Mouse (Mus musculus) splenic B cell, adult 2 months (primary cell): ENCODE data around the gene Mrgpre.

Experiments
- DNase-seq: peaks from one replicate; pipeline ENCODE4 v3.0.0-alpha.2; 2011; ENCODE audit warnings: low read depth, low spot score
- H3K27me3 ChIP-seq: 2 replicates; pipeline ENCODE4 v1.6.1; 2012; ENCODE audit warnings: mild to moderate bottlenecking, low read length, moderate library complexity, mixed read lengths; ENCODE audit not compliant: control insufficient read depth, poor library complexity, insufficient read depth, severe bottlenecking
- H3K36me3 ChIP-seq: 2 replicates; pipeline ENCODE4 v1.6.1; 2012; ENCODE audit warnings: mild to moderate bottlenecking, low read length, moderate library complexity, mixed read lengths; ENCODE audit not compliant: control insufficient read depth, poor library complexity, insufficient read depth, severe bottlenecking

Gene Mrgpre

DNA sequence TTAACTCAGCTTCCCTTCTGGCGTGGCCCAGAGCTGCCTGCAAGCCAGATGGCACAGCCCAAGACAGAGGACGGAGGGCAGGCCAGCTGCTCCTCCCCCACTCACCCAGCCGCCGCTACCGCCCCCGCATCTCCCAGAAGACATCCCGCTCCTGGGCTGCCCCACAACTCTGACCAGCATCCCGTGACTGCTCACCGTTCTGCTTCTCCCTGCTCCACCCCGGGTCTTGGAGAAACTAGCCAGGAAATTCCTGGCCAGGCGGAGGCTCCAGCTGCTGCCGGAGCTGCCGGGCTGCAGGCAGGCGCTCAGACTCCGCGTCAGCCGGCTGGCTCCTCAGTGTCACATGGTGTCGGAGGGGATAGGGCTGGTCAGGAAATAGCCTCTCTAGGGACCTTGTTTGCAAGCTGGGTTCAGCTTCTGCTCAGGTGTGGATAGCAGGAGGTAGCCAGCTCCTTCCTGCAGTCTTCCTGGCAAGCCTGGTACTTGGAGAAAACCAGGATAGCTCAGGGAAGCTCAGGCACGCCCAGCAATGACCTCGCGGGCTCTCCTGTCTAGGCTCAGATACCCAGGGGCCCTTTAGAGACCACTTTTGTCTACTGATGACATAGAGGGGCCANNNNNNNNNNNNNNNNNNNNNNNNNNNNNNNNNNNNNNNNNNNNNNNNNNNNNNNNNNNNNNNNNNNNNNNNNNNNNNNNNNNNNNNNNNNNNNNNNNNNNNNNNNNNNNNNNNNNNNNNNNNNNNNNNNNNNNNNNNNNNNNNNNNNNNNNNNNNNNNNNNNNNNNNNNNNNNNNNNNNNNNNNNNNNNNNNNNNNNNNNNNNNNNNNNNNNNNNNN, at the start of gene Mrgpre:
Gene Mrgpre, minus strand, starts transcription at position 505 of the 834 bp plus-strand sequence.
- Histone ChIP-seq H3K27me3 (no peaks in the 10 kb centered on the region), H3K36me3 (no peaks in the 10 kb centered on the region)
- peak; percentile 69 for DNase-seq

DNA sequence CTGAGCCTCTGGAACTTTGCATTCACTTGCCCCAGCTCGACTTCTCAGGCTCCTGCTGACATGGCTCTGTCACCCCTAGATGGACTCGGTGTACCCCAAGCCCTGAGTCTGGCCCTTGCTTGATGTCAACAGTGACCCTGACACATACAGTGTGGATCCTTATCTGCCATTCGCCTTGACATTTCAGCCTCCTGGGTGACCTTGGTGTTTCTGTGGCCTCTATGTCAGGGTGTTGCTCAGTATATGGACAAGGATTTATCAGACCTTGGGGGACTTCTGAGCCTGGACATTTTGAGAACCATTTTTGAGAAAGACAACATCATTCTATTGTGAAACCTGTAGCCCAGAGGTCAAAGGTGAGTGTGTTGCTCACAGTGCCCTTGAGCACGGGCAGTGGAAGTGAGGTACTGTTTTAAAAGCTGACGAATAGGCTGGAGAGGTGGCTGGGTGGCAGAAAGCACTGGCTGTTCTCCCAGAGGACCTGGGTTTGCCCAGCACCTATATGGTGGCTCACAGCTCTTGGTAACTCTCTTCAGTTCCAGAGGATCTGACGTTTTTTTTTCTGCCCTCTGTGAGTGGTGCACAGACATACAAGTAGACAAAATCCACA, 49.4 kb upstream of the Mrgpre start:
- DNase-seq: no peak
- Histone ChIP-seq H3K36me3 (0 out of 2 replicates have a peak, but pooled peaks cover 3% of the 10 kb centered on the region), H3K27me3 (no peaks in the 10 kb centered on the region)

GRCm38 (mm10) chr7:143832611-143833010, 48.3 kb upstream of the Mrgpre start:
- Histone ChIP-seq H3K36me3 (no peaks in the 10 kb centered on the region), H3K27me3 (no peaks in the 10 kb centered on the region)
- no peak for DNase-seq

- H3K36me3 ChIP-seq: no peaks in the 10 kb centered on the region
- H3K27me3 ChIP-seq: no peaks in the 10 kb centered on the region
Observed at GRCm38 (mm10) chr7:143832196-143832595, 47.9 kb upstream of the Mrgpre start.

DNA sequence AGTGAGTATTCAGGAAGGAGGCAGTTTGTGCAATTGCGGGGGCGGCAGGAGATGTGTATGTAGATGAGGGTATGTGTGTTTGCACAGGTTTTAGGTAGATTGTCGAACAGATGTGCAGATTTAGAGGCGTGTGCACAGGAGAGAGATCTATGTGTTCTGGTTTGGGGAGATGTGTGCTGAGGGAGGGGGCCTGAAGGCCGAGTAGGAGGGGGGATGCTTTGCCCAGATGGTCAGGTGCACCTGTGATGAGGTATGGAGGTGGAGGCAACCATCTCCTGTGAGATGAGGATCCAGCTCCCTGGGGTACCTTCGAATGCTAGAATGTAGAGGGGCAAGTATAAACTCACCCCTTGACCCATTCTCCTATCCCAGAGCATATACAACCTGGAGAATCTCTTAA, 46.1 kb upstream of the Mrgpre start:
- H3K36me3 ChIP-seq: no peaks in the 10 kb centered on the region
- DNase-seq: no peak
- no peaks in the 10 kb centered on the region; the same call in 1 of the 2 replicates for H3K27me3 ChIP-seq

More at GRCm38 (mm10) chr7:143832196-143832595, 47.9 kb upstream of the Mrgpre start:
- DNase-seq: no peak

- H3K36me3 ChIP-seq: no peaks in the 10 kb centered on the region
- peak; percentile 97 for DNase-seq
- H3K27me3 ChIP-seq: no peaks in the 10 kb centered on the region; the same call in 1 of the 2 replicates
Observed at GRCm38 (mm10) chr7:143829504-143830331, 45.4 kb upstream of the Mrgpre start.

- DNase-seq: no peak
- Histone ChIP-seq H3K27me3 (no peaks in the 10 kb centered on the region; the same call in 1 of the 2 replicates), H3K36me3 (no peaks in the 10 kb centered on the region)
Observed at GRCm38 (mm10) chr7:143826985-143827384, 42.7 kb upstream of the Mrgpre start.

GRCm38 (mm10) chr7:143823266-143823605, 38.9 kb upstream of the Mrgpre start:
- DNase-seq: no peak
- H3K36me3 ChIP-seq: no peaks in the 10 kb centered on the region; the same call in 1 of the 2 replicates
- no peaks in the 10 kb centered on the region; the same call in 1 of the 2 replicates for H3K27me3 ChIP-seq

- DNase-seq: peak; percentile 99
- no peaks in the 10 kb centered on the region; the same call in 1 of the 2 replicates for H3K36me3 ChIP-seq
Observed at GRCm38 (mm10) chr7:143822375-143823265, 38.3 kb upstream of the Mrgpre start, which contains the start of the genes Nadsyn1 and Dhcr7. Gene Nadsyn1, minus strand, starts transcription at chr7:143822849. Gene Dhcr7, plus strand, starts transcription at chr7:143823145.

GRCm38 (mm10) chr7:143821241-143821640, 36.9 kb upstream of the Mrgpre start:
- no peaks in the 10 kb centered on the region; the same call in none of the 2 replicates for H3K36me3 ChIP-seq
- no peak for DNase-seq
- no peaks in the 10 kb centered on the region; the same call in 1 of the 2 replicates for H3K27me3 ChIP-seq

More at GRCm38 (mm10) chr7:143822375-143823265, 38.3 kb upstream of the Mrgpre start, which contains the start of the genes Nadsyn1 and Dhcr7:
- no peaks in the 10 kb centered on the region; the same call in 1 of the 2 replicates for H3K27me3 ChIP-seq

DNA sequence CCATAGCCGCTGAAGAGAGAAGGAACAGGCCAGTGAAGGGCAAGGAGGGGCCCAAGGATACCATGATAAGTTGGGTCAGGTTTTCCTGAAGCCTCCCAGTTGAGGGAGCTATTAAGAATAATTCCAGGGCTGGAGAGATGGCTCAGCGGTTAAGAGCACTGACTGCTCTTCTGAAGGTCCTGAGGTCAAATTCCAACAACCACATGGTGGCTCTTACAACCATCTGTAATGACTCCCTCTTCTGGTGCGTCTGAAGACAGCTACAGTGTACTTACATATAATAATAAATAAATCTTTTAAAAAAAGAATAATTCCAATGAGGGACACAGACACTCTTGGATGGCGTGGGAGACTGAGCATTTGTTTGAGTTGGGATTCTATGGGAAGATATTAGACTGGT, 34.9 kb upstream of the Mrgpre start:
- no peaks in the 10 kb centered on the region; the same call in none of the 2 replicates for H3K36me3 ChIP-seq
- DNase-seq: no peak
- H3K27me3 ChIP-seq: no peaks in the 10 kb centered on the region

- peak; percentile 50 for DNase-seq
- H3K36me3 ChIP-seq: peaks cover 12% of the 10 kb centered on the region
Observed at GRCm38 (mm10) chr7:143808909-143809308, 24.6 kb upstream of the Mrgpre start.

DNA sequence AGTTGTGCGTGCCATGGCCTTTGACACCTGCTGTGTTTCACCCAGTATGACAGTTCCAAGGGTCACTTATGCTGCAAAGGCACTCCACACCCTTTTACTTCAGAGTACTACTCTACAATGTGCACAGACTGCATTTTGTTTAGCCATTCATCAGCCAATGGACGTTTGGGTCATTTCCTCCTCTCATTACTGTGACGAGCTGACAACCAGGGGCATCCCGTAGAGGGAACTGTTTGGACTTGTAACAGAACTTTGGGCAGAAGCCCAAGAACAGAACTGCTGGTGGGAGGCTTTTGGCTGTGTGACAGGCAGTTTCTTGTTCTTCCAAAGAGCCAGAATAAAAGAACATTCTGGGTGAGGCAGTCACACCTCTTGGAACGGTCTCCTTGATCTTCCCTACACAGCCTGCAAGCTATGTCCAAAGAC, 20.9 kb upstream of the Mrgpre start:
- DNase-seq: no peak
- Histone ChIP-seq H3K36me3 (peaks cover 6% of the 10 kb centered on the region), H3K27me3 (no peaks in the 10 kb centered on the region)

More at GRCm38 (mm10) chr7:143808909-143809308, 24.6 kb upstream of the Mrgpre start:
- H3K27me3 ChIP-seq: no peaks in the 10 kb centered on the region
